Mouse (Mus musculus) left cerebral cortex, postnatal 4 days (tissue): ENCODE data around the gene Atp2b1. TPM values are rescaled to one million over a fixed set of nuclear protein-coding genes. Genes with fewer than 3 reads are reported as not detected.

Experiments used
- DNase-seq: peaks from one replicate; pipeline ENCODE4 v3.0.0-alpha.2; 2022
- intact Hi-C: fragments of 180-260 bp; cut with DNase I; formaldehyde crosslinking; loops from one replicate; pipeline ENCODE4 v1.15.1; 2025
- total RNA-seq, 2 experiments: library from RNA; stranded (reverse); gene quantifications; 2 replicates each; pipeline ENCODE4 v1.2.3; 2021

The Atp2b1 gene
- total RNA-seq, 2 experiments from 2014 or later: 448 to 466 TPM

DNA sequence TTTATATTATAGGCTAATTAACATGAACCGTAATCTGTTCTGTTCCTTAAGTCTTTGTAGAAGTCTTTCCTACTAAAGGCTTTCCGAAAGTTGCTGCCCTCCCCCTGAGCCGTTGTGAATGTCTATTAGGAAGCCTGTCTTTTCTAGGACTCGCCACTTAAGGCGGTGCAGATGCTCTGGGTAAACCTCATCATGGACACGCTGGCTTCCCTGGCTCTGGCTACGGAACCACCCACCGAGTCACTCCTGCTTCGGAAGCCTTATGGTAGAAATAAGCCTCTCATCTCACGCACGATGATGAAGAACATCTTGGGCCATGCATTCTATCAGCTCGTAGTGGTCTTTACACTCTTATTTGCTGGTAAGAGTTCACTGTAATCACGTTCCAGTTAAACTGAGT lies 100.5 kb downstream of the Atp2b1 start:
- intact Hi-C loops: no loop called here
- DNase-seq: no peak

DNA sequence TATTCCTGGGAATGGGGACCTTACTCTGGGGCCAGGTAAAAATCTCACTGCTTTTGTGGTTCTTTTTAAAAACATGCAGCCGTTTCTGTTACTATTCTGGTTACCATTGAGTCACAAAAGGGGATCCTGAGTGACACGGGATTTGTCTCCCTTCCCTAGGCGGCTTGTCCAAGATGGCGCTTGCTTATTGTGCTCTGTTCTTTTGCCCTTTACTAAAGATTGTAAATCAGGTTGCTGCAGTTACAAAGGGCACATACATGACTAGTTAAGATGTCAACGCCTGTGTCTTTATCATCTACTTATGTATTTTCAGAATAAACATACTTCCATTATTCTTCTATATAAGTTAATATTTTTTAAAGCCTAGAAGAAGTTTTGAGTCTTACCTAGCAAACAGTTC lies 102.8 kb downstream of the Atp2b1 start:
- intact Hi-C loops: no loop called here
- no peak for DNase-seq

DNA sequence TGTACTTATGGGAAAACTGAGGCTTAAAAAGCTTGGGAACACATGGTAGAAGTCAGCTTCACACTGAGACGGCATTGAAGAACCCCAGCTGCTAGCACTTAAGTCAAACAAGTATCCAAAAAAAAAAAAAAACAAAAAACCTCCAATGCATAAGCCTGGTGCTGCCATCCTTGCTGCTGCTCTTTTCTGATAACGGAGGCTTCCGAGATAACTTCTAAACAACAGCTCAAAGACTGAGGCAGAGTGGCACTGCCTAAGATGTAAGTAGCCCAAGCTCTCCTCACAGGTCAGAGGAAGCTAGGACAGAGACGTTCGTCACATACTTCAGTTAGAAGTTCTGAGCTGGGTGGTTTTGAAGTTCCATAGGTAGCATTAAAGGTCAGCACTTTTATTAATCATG lies 113.3 kb downstream of the Atp2b1 start:
- DNase-seq: no peak
- intact Hi-C loops: no loop called here

DNA sequence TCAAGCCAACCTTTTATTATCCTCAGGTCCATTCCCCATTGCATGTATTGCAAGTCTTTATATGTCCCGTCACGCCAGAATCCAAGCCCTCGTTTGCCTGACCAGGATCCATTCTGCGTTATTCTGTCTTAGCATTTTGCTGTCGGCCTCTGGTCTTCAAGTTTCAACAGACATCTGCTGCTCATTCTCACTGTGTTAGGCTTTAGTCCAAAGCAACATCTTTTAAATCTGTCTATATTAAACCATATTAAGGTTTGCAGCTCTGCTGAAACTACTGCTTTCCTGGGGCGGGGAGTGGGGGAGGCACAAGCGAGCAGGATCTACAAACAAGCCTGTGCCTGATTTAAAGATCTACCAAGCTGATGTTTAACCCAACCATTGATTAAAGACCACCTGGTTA lies 115.6 kb downstream of the Atp2b1 start:
- no peak for DNase-seq
- intact Hi-C loops: no loop called here

DNA sequence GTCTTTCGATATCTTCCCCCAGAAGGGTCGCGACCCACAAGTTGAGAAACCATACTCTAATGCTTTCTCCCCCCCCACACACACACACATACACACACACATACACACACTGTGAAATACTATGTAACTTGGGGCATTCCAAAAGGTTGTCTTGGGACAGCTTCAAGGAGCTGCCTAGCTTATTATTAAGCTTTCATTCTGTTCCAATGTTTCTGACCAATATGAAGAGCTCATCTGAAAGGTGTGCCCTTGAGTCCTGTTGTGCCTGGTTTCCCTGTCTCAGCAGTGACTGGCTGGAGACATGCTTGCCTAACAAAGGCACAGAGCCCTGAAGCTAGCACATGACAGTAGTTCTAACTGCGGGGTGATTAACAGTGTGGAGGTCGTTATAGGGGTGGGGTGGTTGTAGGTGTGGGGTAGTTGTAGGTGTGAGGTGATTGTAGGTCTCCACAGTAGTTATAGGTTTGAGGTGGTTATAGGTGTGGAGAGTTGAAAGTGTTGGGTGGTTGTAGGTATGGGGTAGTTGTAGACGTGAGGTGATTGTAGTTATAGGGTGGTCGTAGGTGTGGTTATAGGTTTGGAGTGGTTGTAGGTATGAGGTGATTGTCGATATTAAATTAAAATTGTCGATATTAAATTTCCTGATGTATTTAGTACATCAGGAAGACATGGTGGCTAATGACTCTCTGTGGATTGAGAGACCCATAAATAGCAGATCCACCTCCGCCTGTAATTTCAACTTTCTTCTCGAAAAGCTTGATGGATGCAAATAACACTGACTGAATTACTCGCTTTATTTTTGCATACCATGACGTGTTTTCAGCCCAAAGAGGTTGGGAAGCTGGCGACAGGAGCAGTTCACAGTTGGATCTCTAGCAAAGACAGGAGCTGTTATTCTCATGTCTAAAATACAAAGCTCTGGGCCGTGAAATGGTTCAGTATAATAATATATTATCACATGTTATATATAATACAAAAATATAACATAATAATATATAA lies 119.9 kb downstream of the Atp2b1 start:
- intact Hi-C loops: no loop called here
- DNase-seq: no peak

DNA sequence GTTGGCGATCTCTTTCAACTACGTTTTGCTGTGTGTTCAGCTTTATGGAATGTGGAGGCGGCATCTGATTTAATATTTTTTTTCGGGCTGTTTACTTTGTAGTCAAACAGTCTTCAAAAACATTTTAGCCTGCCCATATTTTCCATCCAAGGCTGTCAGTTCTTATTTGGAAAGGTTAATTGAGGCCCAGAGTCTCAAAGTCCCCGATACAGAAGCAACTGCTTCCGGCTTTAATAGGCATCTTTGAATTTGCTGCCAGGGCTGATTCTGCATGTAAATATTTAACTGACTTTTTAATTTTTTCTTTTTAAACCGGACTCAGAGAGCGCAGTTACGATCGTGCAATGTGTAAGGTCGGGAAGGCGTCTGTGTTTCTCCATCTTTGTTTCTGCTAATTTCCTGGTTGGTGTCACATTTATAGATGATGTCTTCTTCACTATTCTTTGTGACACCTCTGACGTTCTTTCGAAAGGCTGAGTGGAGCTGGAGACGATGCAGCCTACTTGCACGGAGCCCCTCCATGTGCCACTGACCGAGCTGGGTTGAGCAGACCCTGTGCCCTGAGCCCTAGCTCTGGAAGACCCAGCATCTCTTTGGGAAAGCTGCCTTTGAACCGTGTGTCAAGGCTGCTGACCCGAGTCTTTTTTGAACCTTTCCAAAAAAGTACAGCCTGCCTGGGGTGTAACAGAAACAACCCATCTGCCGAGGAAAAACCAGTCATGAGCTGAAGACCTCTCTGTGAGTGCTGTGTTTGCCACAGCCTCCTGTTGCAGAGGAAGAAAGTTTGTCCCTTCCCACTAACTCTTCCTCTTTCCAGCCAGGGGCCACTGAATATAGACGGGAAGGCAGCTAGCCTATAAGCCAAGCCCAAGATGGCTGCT lies 123.2 kb downstream of the Atp2b1 start:
- no peak for DNase-seq
- intact Hi-C loops: no loop called here

DNA sequence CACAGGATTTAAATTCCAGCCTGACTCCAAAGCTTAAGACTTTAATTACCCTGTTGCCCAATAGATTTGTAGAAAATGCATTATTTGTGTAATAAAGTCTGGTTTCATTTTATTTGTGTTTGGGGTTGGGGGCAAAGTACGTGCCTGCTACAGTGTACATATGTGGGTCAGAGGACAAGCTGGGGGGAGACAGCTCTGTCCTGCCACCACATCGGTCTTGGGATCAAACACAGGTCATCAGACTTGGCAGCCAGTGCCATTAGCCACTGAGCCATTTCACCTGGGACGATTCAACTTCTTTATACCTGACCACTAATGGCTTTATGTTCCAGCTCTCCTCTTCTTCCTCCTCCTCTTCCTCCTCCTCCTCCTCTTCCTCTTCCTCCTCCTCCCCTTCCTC lies 124.7 kb downstream of the Atp2b1 start:
- intact Hi-C loops: no loop called here
- DNase-seq: no peak

DNA sequence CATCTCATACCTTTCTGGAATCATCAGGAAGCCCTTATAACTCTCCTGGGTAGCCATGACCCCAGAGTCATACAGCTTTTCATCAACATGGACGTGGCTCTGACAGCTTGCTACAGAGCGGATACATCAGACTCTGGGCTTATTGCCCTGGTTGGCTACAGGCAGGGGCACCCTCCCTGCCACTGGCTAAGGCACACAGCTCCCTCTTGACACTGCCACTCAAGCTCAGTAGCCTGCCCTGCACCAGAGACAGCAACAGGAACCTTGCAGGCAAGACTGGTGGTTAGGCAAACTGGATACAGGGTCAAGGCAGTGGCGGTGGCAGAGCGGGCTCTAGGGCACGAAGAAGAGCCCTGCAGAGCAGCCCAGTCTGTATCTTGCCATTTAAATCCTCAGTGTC lies 126.0 kb downstream of the Atp2b1 start:
- intact Hi-C loops: no loop called here
- no peak for DNase-seq

DNA sequence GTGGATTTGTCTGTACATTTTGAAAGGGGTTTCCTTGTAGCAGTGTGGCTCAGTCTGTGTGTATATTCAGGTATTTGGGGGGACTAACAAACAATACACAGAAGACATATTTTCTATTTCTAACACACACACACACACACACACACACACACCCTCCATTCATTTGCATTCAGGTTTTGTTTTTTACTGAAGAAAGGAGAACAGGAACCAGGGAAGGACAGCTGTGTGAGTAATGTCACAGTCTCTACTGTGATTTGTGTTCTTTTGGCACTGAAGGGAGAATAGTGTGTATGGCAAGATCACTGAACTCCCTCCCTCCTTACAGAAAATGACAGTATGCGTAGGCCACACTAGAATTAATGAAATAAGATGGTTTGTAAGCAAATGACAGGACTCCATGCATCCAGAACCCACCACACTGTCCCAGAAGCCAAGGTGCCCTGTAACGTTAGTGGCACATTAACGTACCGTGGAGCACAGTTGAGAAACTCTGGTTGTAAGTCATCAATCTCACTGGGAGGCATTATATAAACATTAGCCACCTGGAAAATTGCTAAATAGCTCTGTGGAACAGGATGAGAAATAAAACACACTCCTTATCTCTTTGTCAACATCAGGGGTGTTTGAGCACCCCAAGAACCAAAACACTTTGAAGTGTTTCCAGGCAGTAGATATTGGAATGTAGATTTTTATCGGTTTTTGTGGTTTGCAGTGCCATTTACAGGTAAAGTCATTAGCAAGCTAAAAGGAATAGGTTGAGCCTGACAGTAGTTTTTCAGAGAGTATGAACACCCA lies 132.7 kb downstream of the Atp2b1 start:
- intact Hi-C loops: no loop called here
- no peak for DNase-seq

DNA sequence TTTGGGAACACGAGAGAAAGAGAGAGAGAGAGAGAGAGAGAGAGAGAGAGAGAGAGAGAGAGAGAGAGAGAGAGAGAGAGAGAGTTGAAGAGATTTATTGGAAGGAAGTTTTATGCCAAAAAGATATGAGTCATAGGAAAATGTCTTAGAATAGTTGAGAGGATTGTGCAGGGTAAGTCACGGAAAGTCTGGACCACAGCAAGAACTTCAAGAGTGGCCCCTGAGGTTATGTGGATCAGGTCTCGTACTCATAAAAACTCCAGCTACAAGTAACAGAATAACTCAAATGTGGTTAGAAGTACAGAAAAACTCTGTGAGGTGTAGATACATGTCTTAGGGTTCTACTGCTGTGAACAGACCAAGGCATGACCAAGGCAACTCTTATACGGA lies 133.3 kb downstream of the Atp2b1 start:
- no peak for DNase-seq
- intact Hi-C loops: no loop called here

DNA sequence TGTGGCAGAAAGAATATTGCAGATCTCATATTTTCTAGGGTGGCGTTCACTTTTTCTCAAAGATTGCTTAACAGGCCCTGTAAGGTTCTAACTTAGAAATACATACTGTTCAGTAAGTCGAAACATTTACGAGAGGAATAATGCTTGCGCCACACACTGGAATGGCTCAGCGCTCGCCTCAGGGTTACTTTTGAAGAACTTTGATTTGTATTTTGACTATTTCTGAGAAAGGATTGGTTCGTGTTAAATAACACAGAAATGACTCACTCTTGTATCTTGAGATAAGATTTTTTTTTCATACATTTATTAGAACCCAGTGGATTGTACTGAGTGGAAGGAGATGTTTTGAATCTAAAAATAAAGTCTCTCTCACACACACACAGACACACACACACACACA lies 135.9 kb downstream of the Atp2b1 start:
- no peak for DNase-seq
- intact Hi-C loops: no loop called here

DNA sequence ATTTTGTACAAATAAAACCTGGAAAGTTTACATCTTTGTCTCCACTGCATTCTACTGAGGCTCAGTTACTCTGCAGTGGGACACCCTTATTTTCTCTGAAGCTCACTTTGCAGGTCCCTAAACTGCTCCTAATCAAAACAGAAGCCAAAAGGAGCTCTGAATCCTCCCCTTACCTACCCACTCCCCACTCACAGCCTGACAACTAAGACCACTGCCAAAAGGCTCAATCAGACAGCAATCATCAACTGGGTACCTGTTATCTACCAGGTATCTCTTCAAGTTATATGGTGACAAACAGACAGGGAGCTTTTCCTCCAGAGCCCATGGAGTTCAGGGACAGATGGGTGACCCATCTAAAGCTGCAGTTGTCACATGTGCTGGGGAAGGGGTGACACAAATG lies 138.9 kb downstream of the Atp2b1 start:
- intact Hi-C loops: no loop called here
- no peak for DNase-seq

DNA sequence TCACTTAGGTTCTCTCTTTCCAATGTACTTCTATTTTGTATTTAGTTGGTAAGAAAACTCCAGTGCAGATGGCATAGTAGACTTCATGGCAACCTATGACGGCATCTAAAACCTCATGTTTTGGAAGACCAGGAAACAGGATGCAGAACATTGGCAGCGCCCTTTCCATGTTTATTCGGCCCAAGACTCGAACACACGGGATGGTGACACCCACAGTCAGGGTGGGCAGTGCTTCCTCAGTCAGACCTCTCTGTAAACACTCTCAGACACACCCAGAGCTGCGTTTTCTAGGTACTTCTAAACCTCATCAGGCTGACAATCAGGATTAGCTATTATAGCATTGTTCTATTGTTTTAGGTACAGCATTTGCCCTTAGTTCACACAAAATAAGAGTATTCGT lies 146.4 kb downstream of the Atp2b1 start:
- DNase-seq: no peak
- intact Hi-C loops: no loop called here

DNA sequence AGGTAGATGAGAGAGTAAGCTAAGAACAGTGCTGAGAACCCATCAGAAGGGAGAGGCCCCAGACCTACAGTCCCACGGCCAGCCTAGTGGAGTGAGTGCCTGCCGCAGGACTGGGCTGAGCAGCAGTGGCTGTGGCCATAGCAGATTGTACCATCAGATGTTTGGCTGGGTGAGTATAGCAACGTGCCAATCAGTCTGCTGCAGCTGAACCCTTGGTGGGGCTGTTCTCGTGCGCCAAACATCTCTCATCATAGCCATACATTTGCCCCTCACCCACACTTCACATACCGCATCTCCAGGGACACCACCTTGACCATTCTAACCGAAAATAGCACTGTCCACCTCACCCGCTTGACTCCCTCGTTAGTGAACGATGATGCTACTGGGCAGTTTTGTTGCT lies 147.2 kb downstream of the Atp2b1 start:
- no peak for DNase-seq
- intact Hi-C loops: no loop called here

DNA sequence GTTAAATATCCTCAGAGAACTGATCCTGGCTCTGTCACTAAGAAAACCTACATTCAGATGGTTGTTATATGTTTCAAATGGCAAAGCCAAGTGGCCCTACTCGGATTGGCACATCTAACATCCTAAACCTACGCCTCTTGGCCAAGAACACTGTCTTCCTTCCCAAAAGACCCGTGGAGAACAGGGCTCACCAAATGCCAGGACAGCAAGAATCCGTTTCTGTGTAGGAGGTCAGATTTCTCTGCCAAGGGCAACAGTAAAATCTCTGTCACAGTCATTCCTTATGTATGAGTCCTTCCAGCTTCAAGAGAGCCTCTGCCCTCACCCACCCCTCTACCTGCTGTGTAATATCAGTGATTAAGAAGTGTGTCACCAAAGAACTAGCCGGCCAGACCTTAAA lies 148.3 kb downstream of the Atp2b1 start:
- no peak for DNase-seq
- intact Hi-C loops: no loop called here

Other genes with a start within 250 kb of the Atp2b1 start
- 10 to 100 TPM; 13.3 to 14.8 TPM for gene Poc1b, start 192.6 kb downstream of the Atp2b1 start, total RNA-seq
- gene Galnt4, start 193.8 kb downstream of the Atp2b1 start, total RNA-seq: 1 to 10 TPM; 4.0 to 4.1 TPM
- not detected for gene Phxr2, start 211.9 kb downstream of the Atp2b1 start, total RNA-seq